Mouse (Mus musculus) macrophage (primary cell): ENCODE data around the gene Poc1b. TPM values are rescaled to one million over a fixed set of nuclear protein-coding genes. Genes with fewer than 3 reads are reported as not detected.

Experiments
- H3K27ac ChIP-seq: fragments of 350-480 bp; formaldehyde crosslinking; 2 replicates; pipeline ENCODE4 v1.9.0; 2021
- H3K36me3 ChIP-seq: fragments of 350-480 bp; formaldehyde crosslinking; 2 replicates; pipeline ENCODE4 v1.9.0; 2021; ENCODE audit errors: inconsistent target
- H3K4me3 ChIP-seq: fragments of 350-480 bp; formaldehyde crosslinking; 2 replicates; pipeline ENCODE4 v1.9.0; 2021; ENCODE audit errors: inconsistent target
- H3K79me2 ChIP-seq: fragments of 350-480 bp; formaldehyde crosslinking; 2 replicates; pipeline ENCODE4 v1.9.0; 2021; ENCODE audit errors: inconsistent target
- WGBS: methylation state at CpG from one replicate; pipeline ENCODE4 v1.1.7; 2026; ENCODE audit warnings: inconsistent platforms; ENCODE audit not compliant: missing documents; 5-methylcytosine and 5-hydroxymethylcytosine counted together
- polyA plus RNA-seq: library from polyadenylated mRNA; stranded (reverse); fragments of 250-400 nt; gene quantifications from 3 replicates; pipeline ENCODE4 v1.2.4, GENCODE M21; 2018; ENCODE audit warnings: inconsistent platforms

The Poc1b gene
- polyA plus RNA-seq, 1 experiment from 2014 or later = 22.8 TPM

GRCm38 (mm10) chr10:99179566-99179965 lies 72.7 kb downstream of the Poc1b start:
- Histone ChIP-seq H3K27ac (peak overlapping the region; percentile 98), H3K79me2 (no peaks in the 10 kb centered on the region), H3K4me3 (no peak overlapping the region), H3K36me3 (no peaks in the 10 kb centered on the region)
- 75% methylated on average over 4 of the region's 4 CpGs for WGBS

GRCm38 (mm10) chr10:99181497-99181896 lies 74.7 kb downstream of the Poc1b start:
- H3K79me2 ChIP-seq = no peaks in the 10 kb centered on the region
- 64% methylated on average over 8 of the region's 8 CpGs for WGBS
- H3K4me3 ChIP-seq = no peak overlapping the region
- H3K27ac ChIP-seq = peak overlapping the region; percentile 98
- H3K36me3 ChIP-seq = no peaks in the 10 kb centered on the region

GRCm38 (mm10) chr10:99182107-99182506 lies 75.3 kb downstream of the Poc1b start:
- WGBS = 2% methylated on average over 5 of the region's 5 CpGs
- H3K4me3 ChIP-seq = no peak overlapping the region
- no peaks in the 10 kb centered on the region for H3K79me2 ChIP-seq
- H3K27ac ChIP-seq = peak overlapping the region; percentile 98
- H3K36me3 ChIP-seq = no peaks in the 10 kb centered on the region

- Histone ChIP-seq H3K27ac (no peak overlapping the region), H3K4me3 (no peak overlapping the region), H3K36me3 (no peaks in the 10 kb centered on the region), H3K79me2 (no peaks in the 10 kb centered on the region)
- 91% methylated on average over 1 of the region's 1 CpGs for WGBS
These were observed 81.3 kb downstream of the Poc1b start for GRCm38 (mm10) chr10:99188175-99188574.

GRCm38 (mm10) chr10:99188656-99189603 lies 82.1 kb downstream of the Poc1b start:
- no peaks in the 10 kb centered on the region for H3K79me2 ChIP-seq
- H3K36me3 ChIP-seq = no peaks in the 10 kb centered on the region
- H3K4me3 ChIP-seq = no peak overlapping the region
- H3K27ac ChIP-seq = no peak overlapping the region
- WGBS = 87% methylated on average over 21 of the region's 21 CpGs

GRCm38 (mm10) chr10:99190798-99191197 lies 84.0 kb downstream of the Poc1b start:
- no peaks in the 10 kb centered on the region for H3K79me2 ChIP-seq
- no peak overlapping the region for H3K4me3 ChIP-seq
- H3K36me3 ChIP-seq = no peaks in the 10 kb centered on the region
- WGBS = 51% methylated on average over 3 of the region's 3 CpGs
- H3K27ac ChIP-seq = no peak overlapping the region

- Histone ChIP-seq H3K36me3 (no peaks in the 10 kb centered on the region), H3K79me2 (no peaks in the 10 kb centered on the region), H3K27ac (peak overlapping the region; percentile 44; the same call in 1 of the 2 replicates), H3K4me3 (no peak overlapping the region)
- WGBS = 0% methylated on average over 1 of the region's 2 CpGs
These were observed 87.7 kb downstream of the Poc1b start for GRCm38 (mm10) chr10:99194451-99195055.

GRCm38 (mm10) chr10:99196556-99196955 lies 89.7 kb downstream of the Poc1b start:
- Histone ChIP-seq H3K79me2 (no peaks in the 10 kb centered on the region), H3K36me3 (no peaks in the 10 kb centered on the region), H3K4me3 (no peak overlapping the region), H3K27ac (no peak overlapping the region)
- WGBS = 93% methylated on average over 12 of the region's 13 CpGs

GRCm38 (mm10) chr10:99197125-99197524 lies 90.3 kb downstream of the Poc1b start:
- 82% methylated on average over 8 of the region's 8 CpGs for WGBS
- Histone ChIP-seq H3K27ac (peak overlapping the region; percentile 53), H3K4me3 (no peak overlapping the region), H3K36me3 (no peaks in the 10 kb centered on the region), H3K79me2 (no peaks in the 10 kb centered on the region)

- peak overlapping the region; percentile 53 for H3K27ac ChIP-seq
- H3K4me3 ChIP-seq = no peak overlapping the region
- WGBS = 11% methylated on average over 9 of the region's 9 CpGs
- no peaks in the 10 kb centered on the region for H3K79me2 ChIP-seq
- no peaks in the 10 kb centered on the region for H3K36me3 ChIP-seq
These were observed 90.9 kb downstream of the Poc1b start for GRCm38 (mm10) chr10:99197607-99198305.

- Histone ChIP-seq H3K79me2 (no peaks in the 10 kb centered on the region), H3K27ac (no peak overlapping the region), H3K4me3 (no peak overlapping the region), H3K36me3 (no peaks in the 10 kb centered on the region)
- 80% methylated on average over 9 of the region's 9 CpGs for WGBS
These were observed 92.1 kb downstream of the Poc1b start for GRCm38 (mm10) chr10:99198946-99199345.

- WGBS = 91% methylated on average over 5 of the region's 5 CpGs
- no peak overlapping the region for H3K27ac ChIP-seq
- no peaks in the 10 kb centered on the region for H3K79me2 ChIP-seq
- H3K4me3 ChIP-seq = no peak overlapping the region
- no peaks in the 10 kb centered on the region for H3K36me3 ChIP-seq
These were observed 94.1 kb downstream of the Poc1b start for GRCm38 (mm10) chr10:99200944-99201343.

- Histone ChIP-seq H3K4me3 (no peak overlapping the region), H3K79me2 (no peaks in the 10 kb centered on the region), H3K36me3 (no peaks in the 10 kb centered on the region), H3K27ac (no peak overlapping the region)
- WGBS = 80% methylated on average over 1 of the region's 1 CpGs
These were observed 95.0 kb downstream of the Poc1b start for GRCm38 (mm10) chr10:99201786-99202185.

- Histone ChIP-seq H3K4me3 (no peak overlapping the region), H3K27ac (no peak overlapping the region), H3K36me3 (no peaks in the 10 kb centered on the region), H3K79me2 (no peaks in the 10 kb centered on the region)
- 97% methylated on average over 7 of the region's 8 CpGs for WGBS
These were observed 95.5 kb downstream of the Poc1b start for GRCm38 (mm10) chr10:99202363-99202762.
